Mouse (Mus musculus): ENCODE data around the gene Cacnb2.

DNA sequence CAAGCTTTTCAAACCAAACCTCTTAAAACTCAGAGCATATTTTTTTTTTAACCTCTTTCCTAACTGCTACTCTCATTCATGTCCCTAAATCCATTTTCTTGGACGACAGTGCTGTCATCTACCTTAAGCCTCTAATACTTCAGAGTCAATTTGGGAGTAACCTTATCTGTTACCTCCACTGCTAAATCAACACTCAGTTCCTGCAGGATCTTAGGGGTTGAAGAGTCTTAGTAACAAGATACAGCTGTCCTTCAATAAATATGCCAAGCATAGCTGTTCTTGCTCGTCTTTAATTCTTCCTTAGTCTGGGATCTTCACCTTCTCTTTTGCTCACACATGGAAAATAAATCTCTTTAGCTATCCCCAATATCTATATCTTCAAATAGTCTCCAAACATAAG, 34.9 kb upstream of the Cacnb2 start:
- TF ChIP-seq POLR2A (IDR thresholded peaks at IDR 0.05; ENCODE audit: borderline replicate concordance, extremely low read depth, low read depth, low read length) (no peak), CTCF (IDR thresholded peaks at IDR 0.05; ENCODE audit: insufficient read depth, low read length) (no peak)

All from lung, adult 2 months (tissue).